Mouse (Mus musculus) T-helper 1 cell (primary cell): ENCODE results near the gene Dynlt1c.
"Not testable (repeated sequence)": the region's sequence is repeated elsewhere in the genome, so short reads cannot be mapped to it uniquely, and the experiment has no call there.

ENCODE experiments used
- in situ Hi-C: fragments of 300-600 bp; cut with MboI, MseI; formaldehyde crosslinking; loops from one replicate; pipeline ENCODE4 v1.15.1; 2025; ENCODE audit warnings: high pct_unique_total_duplicates

Gene Dynlt1c

DNA sequence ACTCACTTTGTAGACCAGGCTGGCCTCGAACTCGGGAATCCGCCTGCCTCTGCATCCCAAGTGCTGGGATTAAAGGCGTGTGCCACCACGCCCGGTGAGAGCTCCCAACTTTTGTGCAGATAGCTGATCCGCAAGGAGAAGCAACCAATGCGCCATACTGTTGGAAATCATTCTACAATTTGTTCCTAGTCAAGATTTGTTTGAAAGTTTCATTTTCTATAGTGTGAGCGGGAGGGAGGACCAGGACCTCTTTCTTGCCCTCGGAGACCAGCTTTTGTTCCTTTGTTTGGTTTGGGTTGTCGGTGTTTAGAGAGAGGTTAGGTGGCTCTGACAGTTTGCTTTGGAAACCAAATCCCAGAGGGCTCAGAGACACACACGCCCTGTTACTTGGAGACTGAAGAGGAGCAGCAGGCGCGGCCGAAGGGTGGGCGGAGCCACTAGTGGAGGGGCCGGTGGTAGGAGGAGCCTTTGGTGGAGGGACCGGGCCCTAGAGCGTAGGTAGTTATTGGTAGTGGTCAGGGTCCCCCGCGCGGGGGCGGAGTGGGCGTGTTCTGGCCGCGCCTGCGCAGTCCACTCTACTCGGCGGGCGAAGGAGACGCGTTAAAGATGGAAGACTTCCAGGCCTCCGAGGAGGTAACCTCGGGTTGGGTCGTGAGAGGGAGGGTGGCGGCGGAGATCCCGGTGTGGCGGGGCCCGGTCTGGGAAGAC, at the start of gene Dynlt1c:
Dynlt1c (plus strand) TSS at position 468 of the 708 bp plus-strand sequence.
- in situ Hi-C loops: loop anchor here (5.0 kb wide), 1 partner anchor 51 kb away; no protein-coding TSS in a partner anchor

DNA sequence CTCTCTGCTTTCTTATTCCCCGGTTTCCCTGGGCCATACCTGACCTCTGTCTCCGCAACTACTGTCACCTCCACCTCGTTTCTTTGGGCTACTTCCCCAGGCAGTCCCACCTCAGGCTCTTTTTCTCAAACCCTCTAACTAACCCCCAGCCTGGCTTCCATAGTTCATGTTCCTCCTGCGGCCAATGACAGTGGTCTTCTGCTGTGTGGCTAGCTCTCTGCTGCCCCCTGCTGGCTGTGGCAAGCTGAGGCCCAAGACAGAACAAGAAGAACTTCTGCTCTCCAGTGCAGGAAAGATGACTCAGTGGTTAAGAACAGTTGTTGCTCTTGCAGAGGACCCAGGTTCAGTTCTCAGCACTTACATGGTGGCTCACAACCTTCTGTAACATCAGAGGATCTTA, 47.7 kb upstream of the Dynlt1c start:
- in situ Hi-C loops: not testable (repeated sequence)

DNA sequence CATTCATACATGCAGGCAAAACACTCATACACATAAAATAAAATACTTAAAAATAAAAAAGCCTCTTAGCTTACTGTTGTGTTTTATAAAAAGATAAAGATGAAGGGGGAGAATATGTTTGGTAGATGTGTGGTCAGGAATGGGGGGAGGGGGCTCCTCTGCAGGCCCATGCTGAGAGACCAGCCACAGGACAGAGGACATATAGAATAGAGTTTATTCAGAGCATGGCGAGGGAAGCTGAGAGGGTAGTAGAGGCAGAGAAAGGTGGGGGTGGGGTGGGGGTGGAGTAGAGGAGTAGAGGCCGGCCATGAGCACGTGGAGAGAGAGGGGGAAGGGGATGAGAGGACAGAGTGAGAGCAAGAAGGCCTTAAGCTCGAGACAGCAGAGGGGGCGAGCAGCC, 47.2 kb upstream of the Dynlt1c start:
- in situ Hi-C loops: not testable (repeated sequence)

DNA sequence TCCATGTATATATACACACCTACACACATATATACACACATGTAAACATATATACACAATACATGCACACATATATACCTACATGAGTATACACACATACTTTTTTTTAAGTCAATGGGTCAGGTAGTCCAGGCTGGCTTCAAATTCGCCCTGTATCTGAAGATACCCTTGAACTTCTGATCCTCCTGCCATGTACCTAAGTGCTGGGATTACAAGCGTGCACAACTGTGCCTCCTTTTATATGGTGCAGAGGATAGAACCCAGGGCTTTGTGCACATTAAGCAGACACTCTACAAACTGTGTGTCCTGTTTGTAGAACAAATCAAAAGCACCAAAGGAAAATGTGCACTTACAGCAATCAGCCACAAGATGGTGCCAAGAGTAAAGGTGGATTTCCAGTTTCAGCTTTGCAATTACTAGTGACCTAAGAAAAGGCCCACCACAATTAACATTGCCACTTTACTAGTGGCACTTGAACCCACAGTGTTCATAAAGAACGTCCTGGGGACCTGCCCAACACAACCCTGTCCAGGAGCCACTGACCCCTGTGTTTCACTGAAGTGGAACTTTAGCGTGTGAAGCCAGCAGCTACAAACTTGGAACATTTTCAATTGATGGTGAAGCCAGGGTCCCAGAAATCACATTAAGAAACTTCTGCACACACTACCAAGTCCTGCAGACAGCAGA, 41.9 kb upstream of the Dynlt1c start:
- in situ Hi-C loops: loop anchor here (10.0 kb wide), 1 partner anchor 335 kb away; no protein-coding TSS in a partner anchor

DNA sequence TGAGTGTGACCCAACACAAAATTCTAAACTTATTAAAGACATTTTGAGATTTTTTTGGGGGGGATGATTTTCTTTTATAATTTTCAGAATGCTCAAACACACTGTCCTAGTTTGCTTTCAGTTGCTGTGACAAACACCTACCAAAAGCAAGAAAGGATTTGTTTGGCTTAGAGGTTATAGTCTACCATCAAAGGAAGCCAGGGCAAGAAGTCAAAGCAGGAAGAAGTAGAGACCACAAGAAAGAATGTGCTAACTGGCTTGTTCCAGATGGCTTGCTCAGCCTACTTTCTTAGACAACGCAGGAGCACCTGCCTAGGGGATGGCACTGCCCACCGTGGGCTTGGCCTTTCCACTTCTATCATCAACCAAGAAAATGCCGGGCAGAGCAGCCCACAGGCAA, 36.6 kb upstream of the Dynlt1c start:
- in situ Hi-C loops: loop anchor here (5.0 to 10.0 kb wide), 2 partner anchors 117 to 330 kb away; no protein-coding TSS in a partner anchor

DNA sequence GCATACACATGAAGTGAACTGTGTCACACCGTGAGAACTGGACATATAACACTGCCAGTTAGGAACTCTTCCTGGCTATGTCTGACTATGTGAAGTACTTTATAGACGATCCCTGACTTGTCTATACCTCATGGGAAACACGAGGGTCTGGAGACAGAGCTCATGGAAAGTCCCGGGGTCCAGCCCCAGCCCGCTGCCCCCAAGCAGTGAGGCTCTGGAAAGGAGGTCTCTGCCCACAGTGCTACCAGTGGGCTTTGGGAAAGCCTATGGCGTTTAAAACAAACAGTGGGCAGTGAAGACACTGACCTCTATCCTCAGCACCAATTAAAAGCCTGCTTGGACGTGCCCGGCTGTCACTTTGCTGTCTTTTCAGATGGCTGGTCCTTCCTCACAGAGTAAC, 33.6 kb upstream of the Dynlt1c start:
- in situ Hi-C loops: loop anchor here (5.0 to 10.0 kb wide), 2 partner anchors 114 to 327 kb away; no protein-coding TSS in a partner anchor

DNA sequence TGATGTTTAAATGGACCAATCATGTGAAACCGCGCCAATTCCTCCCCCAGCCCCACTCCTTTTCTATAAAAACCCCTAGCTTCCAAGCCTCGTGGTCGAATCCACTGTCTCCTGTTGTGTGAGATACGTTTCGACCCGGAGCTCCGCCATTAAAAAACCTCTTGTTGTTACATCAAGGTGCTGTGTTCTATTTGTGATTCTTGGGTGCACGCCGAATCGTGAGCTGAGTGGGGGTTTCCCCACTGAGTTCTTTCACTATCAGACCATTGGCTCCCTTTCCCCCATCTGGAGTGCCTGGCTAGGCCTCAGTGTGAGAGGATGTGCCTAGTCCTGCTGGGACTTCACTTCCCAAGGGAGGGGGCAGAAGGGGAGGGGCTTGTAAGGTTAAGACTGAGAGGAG, 30.2 kb upstream of the Dynlt1c start:
- in situ Hi-C loops: not testable (repeated sequence)

DNA sequence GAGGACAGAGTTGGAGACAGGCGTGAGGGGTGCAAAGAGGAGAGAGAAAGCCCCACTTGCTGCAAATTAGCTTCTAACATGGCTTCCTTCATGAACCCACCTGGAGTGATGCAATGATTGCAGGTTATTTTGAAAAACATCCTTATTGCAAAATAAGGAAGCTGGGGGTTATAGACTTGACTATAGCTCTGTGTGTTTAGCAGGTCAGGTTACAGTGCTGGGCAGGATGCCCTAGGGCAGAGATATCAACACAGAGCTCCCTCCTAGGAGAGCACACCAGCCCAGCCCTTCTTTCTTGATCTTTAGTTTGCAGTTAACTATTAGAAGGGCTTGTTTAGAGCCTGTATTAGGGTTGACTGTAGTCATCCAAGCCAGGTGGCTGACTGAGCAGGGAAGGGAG, 29.3 kb upstream of the Dynlt1c start:
- in situ Hi-C loops: not testable (repeated sequence)

DNA sequence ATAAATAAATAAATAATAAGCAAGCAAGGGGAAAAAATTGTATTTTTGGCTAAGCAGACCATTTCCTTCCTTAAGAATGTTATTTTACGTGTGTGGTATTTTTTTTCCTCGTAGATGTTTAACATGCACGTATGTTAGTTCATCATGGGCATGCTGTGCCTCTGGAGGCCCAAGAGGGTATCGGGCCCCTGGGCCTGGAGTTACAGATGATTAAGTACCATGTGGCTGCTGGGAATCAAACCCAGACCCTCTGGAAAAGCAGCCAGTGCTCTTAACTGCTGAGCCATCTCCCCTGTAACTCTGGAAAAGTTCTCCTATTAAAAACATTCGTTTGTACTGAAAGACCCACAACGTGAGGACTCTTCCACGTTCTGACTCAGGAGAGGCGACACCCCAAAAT, 26.1 kb upstream of the Dynlt1c start:
- in situ Hi-C loops: not testable (repeated sequence)

DNA sequence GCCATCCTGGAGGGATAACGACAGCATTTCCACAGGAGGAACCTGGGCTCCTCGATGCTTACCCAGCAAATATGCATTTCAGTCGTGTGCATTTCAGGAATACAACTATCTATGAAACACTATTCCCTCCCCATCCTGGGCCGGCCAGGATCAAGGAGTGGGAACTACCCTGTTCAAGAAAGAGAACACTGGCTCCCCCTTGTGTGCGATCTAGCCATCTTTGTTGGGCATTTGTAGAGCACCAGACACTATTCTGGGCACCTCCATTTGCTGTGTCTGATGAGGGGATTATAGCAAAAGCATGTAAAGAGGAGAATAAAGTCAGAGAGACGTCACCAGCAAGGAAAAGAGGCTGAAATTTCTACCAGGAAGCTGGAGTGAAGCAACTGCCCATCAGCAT, 12.8 kb upstream of the Dynlt1c start:
- in situ Hi-C loops: loop anchor here (5.0 kb wide), 1 partner anchor 79 kb away; no protein-coding TSS in a partner anchor

DNA sequence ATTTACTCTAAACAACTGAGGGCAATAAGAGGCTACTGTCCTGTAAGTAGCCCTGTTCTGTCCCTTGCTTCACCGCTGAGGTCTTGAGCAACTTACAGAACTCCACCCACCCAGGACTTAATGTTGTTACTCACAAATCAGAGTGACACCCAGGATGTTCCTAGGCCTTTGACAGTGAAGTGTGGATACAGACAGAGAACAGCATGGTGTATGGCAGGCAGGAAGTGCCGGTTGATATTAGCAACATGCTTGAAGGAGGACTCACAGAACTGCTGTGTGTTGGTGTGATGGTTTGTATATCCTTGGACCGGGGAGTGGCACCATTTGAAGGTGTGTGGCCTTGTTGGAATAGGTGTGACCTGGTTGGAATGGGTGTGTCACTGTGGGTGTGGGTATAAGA, 9.4 kb upstream of the Dynlt1c start:
- in situ Hi-C loops: not testable (repeated sequence)

DNA sequence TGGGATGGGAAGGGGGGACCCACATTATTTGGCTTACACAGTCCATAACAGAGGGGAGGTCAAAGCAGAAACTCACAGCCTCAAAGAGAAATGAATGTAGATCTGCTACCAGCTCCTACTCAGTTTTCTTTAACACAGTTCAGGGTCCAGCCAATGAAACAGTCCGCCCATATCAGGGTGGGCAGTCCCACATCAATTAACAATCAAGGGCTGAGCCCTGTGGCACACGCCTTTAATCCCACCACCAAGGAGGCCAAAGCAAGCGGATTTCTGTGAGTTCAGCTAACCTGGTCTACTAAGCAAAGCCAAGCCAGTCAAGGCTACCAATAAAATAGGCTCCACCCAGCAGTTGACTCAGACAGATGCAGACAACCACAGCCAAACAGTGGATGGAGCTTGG, 7.6 kb upstream of the Dynlt1c start:
- in situ Hi-C loops: not testable (repeated sequence)

DNA sequence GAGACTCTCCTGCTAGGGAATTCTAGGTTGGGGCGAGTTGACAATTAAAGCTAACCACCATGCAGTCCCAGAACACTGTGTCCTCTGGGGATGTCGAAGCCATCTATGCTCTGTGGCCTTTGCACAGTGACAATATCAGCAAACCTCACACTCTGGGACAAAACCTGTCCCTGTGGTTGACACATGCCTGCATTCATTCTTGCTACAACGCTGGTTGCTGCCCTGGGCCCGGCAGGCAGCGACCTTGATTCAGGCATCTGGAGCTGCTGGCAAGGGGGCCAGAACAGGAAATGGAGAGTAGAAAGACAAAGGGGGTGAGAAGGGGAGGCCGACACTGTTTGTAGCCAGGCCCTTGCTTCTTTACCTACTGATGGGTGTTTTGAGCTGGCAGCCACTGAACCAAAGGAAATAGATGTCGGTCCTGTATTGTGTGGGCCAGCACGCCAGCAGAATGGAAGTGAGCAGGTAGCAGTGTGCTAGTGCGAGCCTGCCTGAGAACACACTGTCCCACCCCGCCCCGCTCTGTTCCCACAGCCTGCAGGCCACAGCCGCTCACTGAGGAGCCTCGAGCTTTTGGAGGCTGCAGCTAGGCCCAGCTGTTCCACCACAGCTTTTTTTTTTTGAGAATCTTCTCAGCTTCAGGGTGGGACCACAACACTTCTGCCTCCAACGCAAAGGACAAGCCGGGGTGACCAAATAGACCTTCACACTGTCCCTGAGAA, 5.5 kb upstream of the Dynlt1c start:
- in situ Hi-C loops: loop anchor here (5.0 kb wide), 1 partner anchor 169 kb away; no protein-coding TSS in a partner anchor

DNA sequence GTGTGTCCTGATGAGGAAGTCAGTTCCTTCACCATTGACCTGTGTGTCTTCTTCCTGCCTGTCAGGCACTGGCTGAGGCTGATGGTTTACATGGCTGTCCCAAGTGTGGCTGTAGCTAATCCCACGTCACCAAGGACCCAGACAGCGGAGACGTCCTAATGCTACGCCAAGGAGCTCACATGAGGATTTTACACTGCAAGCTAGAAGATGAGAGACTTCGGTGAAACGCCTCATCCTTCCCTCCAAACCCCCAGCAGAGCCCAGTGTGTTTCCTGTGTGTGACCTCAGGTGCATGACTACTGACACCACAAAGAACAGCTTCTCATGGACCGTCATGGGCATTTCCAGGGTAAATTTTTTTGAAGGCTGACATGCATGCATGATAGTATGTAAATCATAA, 3.1 kb upstream of the Dynlt1c start:
- in situ Hi-C loops: loop anchor here (5.0 kb wide), 1 partner anchor 171 kb away; no protein-coding TSS in a partner anchor

DNA sequence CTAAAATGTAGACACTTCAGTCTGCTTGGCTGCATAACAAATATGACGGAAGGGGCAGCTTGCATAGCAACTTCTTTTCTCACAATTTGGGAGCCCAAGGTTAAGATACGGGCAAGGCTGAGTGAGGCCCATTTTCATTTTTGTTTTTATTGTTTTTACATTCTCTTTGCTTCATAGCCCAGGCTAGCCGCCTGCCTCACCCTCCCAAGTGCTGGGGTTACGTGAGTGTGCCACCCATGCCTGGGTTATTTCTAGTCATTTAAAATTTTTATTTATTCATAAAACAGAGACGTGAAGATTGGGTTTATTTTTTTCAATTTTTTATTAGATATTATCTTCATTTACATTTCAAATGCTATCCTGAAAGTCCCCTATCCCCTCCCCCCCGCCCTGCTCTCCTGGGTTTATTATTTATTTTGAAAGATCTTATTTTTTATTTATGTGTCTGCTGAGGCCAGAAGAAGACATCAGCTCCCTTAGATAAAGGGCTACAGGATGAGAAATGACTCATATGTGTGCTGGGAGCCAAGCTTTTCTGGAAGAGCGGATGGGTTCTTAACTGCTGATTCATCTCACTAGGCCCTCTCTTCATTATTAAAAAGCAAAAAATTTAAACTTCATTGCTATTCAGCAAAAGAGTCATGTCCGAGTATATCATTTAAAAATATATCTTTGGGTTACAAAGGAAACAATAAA, 1.1 kb upstream of the Dynlt1c start:
- in situ Hi-C loops: loop anchor here (5.0 kb wide), 1 partner anchor 52 kb away; no protein-coding TSS in a partner anchor

DNA sequence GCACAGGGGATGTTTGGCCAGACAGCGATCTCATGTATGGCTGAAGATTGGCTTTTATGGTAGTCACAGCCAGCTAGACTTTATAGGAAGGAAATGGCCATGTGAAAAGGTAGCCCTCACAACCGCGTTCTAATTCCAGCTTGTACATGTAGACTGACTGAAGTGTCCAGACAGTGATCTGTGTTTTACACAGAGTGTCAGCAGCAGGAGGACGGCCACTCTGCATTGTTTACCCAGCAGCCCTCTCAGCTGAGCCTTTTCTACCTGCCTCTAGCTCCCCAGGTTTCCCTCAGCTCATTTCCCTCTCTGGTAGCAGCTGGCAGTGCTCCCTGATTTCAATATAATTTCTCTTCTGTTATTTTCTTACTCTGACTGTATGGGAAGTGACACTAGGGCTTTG, 734 bp downstream of the Dynlt1c start:
- in situ Hi-C loops: loop anchor here (5.0 kb wide), 1 partner anchor 50 kb away; no protein-coding TSS in a partner anchor

DNA sequence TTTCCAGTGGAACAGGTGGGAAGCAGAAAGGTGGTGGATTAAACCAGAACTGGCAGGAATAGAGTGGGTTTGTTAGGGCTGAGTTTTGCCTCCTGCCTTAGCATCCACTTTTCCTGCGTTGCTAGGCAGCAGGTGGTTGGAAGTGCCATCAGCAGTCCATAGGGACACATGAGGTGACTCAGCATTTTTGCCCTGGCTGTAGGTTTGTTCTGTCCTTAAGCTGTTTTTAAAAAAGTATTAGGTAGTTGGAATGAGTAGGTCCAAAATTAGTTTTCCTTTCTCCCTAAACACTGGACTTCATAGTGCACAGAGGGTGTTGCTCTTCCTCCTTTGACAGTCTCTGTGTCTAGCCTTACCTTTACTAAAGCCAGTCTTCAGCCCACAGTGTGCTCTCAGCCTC, 3.9 kb downstream of the Dynlt1c start:
- in situ Hi-C loops: not testable (repeated sequence)

DNA sequence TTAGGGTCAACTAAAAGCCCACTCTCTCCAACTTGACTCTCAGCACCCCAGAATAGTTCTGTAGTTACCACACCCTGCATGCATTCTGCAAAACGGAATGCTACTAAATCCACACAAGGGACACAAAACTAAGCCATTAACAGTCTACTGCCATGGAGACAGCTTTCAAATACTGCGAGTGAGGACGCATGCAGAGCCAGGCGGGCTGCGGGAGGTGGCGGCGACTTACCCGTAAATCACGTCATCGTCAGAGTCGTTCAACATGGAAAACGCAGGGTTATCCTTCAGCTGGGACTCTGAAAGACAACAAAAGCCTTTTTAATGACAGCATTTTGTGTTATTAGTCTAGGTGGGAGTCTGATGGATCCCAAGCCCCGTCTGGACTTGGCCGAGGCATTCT, 12.1 kb downstream of the Dynlt1c start:
- in situ Hi-C loops: loop anchor here (10.0 kb wide), 1 partner anchor 399 kb away; no protein-coding TSS in a partner anchor

DNA sequence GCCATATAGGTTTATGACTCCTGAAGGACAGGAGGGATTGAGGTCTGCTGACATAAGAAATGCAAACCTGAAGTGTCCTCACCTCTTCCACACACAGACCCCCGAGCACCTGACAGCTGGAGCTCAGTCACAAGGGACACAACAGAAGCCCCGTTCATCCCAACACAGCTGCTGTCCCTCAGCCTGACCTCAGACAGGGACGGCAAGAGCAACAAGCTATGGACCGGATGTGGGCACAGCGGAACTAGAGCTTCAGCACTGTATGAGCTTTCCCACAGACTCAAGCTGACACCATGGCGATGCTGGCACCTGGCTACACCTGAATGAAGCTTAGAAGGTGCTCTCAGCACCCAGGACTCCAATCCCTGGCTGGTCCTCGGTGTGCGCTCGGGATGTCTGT, 12.8 kb downstream of the Dynlt1c start:
- in situ Hi-C loops: loop anchor here (10.0 kb wide), 1 partner anchor 400 kb away; no protein-coding TSS in a partner anchor

DNA sequence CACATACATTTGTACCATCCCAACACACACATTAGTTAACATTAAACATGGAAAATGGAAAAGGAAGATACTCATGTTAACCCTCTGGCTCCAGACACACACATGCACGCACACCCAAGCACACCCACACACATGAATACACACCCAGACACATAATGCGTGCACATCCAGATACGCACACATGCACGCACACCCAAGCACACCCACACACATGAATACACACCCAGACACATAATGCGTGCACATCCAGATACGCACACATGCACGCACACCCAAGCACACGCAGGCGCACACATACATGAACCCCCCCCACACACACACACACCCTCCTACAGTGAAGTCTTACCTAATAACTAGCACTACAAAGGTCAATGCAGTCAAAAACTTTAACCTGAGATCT, 15.3 kb downstream of the Dynlt1c start:
- in situ Hi-C loops: loop anchor here (5.0 to 10.0 kb wide), 2 partner anchors 314 to 402 kb away; no protein-coding TSS in a partner anchor
